Mouse (Mus musculus) embryonic fibroblast, embryonic 13.5 days (primary cell): ENCODE data around the gene Ighmbp2. TPM values are rescaled to one million over a fixed set of nuclear protein-coding genes. Genes with fewer than 3 reads are reported as not detected.
"Not testable (repeated sequence)": the region's sequence is repeated elsewhere in the genome, so short reads cannot be mapped to it uniquely, and the experiment has no call there.

Experiments used
- H3K27ac ChIP-seq: 2 replicates; pipeline ENCODE4 v1.5.1; 2012; ENCODE audit warnings: low read length, control low read depth, inconsistent platforms; ENCODE audit not compliant: insufficient read depth
- H3K4me1 ChIP-seq: 2 replicates; pipeline ENCODE4 v1.6.1; 2011; ENCODE audit warnings: low read length; ENCODE audit not compliant: control insufficient read depth, insufficient read depth
- H3K4me3 ChIP-seq: 2 replicates; pipeline ENCODE4 v1.5.1; 2011; ENCODE audit warnings: mild to moderate bottlenecking, control low read depth, low read length; ENCODE audit not compliant: insufficient read depth
- CTCF ChIP-seq: IDR thresholded peaks from 2 replicates; pipeline ENCODE4 v1.5.1; 2011; ENCODE audit warnings: mild to moderate bottlenecking, control low read depth, low read length, moderate library complexity, borderline replicate concordance; ENCODE audit not compliant: insufficient read depth
- POLR2A ChIP-seq: IDR thresholded peaks from 2 replicates; pipeline ENCODE4 v1.6.1; 2011; ENCODE audit warnings: low read depth, mild to moderate bottlenecking, control low read depth, low read length, moderate library complexity
- polyA plus RNA-seq: library from polyadenylated mRNA; stranded (reverse); fragments of >200 nt; gene quantifications from 2 replicates; pipeline ENCODE4 v1.2.4, GENCODE M21; 2011; ENCODE audit warnings: low read depth; ENCODE audit not compliant: missing spikeins, insufficient read length

Gene Ighmbp2
- polyA plus RNA-seq, 1 experiment = 4.7 TPM

- TF ChIP-seq POLR2A = no peak
- Histone ChIP-seq H3K27ac (no peak overlapping the region), H3K4me1 (no peaks in the 10 kb centered on the region), H3K4me3 (no peak overlapping the region)
Observed at GRCm38 (mm10) chr19:3266676-3267075, 16.1 kb downstream of the Ighmbp2 start.

GRCm38 (mm10) chr19:3266136-3266535 lies 16.7 kb downstream of the Ighmbp2 start:
- Histone ChIP-seq H3K4me3 (no peak overlapping the region), H3K27ac (no peak overlapping the region), H3K4me1 (no peaks in the 10 kb centered on the region)
- TF ChIP-seq POLR2A (no peak), CTCF (no peak)

GRCm38 (mm10) chr19:3265180-3265579 lies 17.6 kb downstream of the Ighmbp2 start:
- Histone ChIP-seq H3K27ac (no peak overlapping the region), H3K4me3 (no peak overlapping the region), H3K4me1 (no peaks in the 10 kb centered on the region)
- TF ChIP-seq CTCF (no peak), POLR2A (no peak)

- TF ChIP-seq CTCF (no peak), POLR2A (no peak)
- Histone ChIP-seq H3K4me1 (no peaks in the 10 kb centered on the region), H3K4me3 (no peak overlapping the region), H3K27ac (no peak overlapping the region)
Observed at GRCm38 (mm10) chr19:3264348-3264747, 18.5 kb downstream of the Ighmbp2 start.

- H3K4me1 ChIP-seq = no peaks in the 10 kb centered on the region
Observed at GRCm38 (mm10) chr19:3261764-3262525, 20.9 kb downstream of the Ighmbp2 start.

GRCm38 (mm10) chr19:3261336-3261735 lies 21.5 kb downstream of the Ighmbp2 start:
- Histone ChIP-seq H3K27ac (no peak overlapping the region), H3K4me3 (no peak overlapping the region), H3K4me1 (no peaks in the 10 kb centered on the region)
- TF ChIP-seq POLR2A = no peak
- no peak for TF ChIP-seq CTCF

More at GRCm38 (mm10) chr19:3261764-3262525, 20.9 kb downstream of the Ighmbp2 start:
- H3K27ac ChIP-seq = no peak overlapping the region
- no peak for TF ChIP-seq POLR2A
- no peak for TF ChIP-seq CTCF
- H3K4me3 ChIP-seq = no peak overlapping the region

GRCm38 (mm10) chr19:3260591-3260990 lies 22.2 kb downstream of the Ighmbp2 start:
- Histone ChIP-seq H3K4me1 (no peaks in the 10 kb centered on the region), H3K27ac (no peak overlapping the region), H3K4me3 (no peak overlapping the region)
- TF ChIP-seq CTCF (no peak), POLR2A (no peak)

GRCm38 (mm10) chr19:3260016-3260415 lies 22.8 kb downstream of the Ighmbp2 start:
- H3K4me1 ChIP-seq = no peaks in the 10 kb centered on the region
- no peak for TF ChIP-seq CTCF
- H3K4me3 ChIP-seq = no peak overlapping the region
- H3K27ac ChIP-seq = no peak overlapping the region

GRCm38 (mm10) chr19:3225261-3225660 lies 57.6 kb downstream of the Ighmbp2 start:
- H3K4me1 ChIP-seq, H3K27ac ChIP-seq, H3K4me3 ChIP-seq: not testable (repeated sequence)

- H3K27ac ChIP-seq, H3K4me3 ChIP-seq, H3K4me1 ChIP-seq: not testable (repeated sequence)
Observed at GRCm38 (mm10) chr19:3214937-3215336, 67.9 kb downstream of the Ighmbp2 start.

Other genes with a start within 250 kb of the Ighmbp2 start
- 47.9 and 54.3 TPM in 2 replicates for gene Mrpl21, start 116 bp downstream of the Ighmbp2 start, polyA plus RNA-seq
- 35.2 and 38.0 TPM in 2 replicates for gene Cpt1a, start 39.3 kb upstream of the Ighmbp2 start, polyA plus RNA-seq
- gene Tesmin, start 105.8 kb upstream of the Ighmbp2 start, polyA plus RNA-seq = 0.30 and 0.61 TPM in 2 replicates
- not detected in 2 replicates for gene Gal, start 131.5 kb upstream of the Ighmbp2 start, polyA plus RNA-seq